Mouse (Mus musculus): ENCODE results near the gene Plgrkt. TPM values are rescaled to one million over a fixed set of nuclear protein-coding genes. Genes with fewer than 3 reads are reported as not detected.

The Plgrkt gene
- total RNA-seq, 2 experiments from 2014 or later, result 27.9 to 29.5 TPM

DNA sequence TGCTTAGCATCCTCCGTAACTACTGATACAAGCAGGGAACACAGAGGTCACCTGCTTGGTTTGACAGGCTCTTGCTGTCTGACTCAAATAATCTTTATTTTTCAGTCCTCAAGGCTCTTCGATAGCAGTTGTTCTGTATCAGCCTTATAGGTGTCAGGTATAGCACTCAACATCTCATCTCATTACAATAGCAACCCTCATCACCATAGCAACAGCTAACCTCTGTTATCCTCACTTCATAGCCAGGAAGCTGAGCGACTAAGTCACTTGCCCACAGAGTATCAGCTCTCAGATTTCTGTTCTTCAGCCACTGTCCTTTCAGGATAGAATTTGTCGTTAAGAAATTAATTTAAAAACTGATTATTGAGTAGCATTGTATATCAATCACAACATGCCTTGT is 18.6 kb upstream of the Plgrkt start:
- DNase-seq (ENCODE audit: low spot score in 2 of 2), result no peak
- intact Hi-C loops (cut with DNase I), result no loop called here

DNA sequence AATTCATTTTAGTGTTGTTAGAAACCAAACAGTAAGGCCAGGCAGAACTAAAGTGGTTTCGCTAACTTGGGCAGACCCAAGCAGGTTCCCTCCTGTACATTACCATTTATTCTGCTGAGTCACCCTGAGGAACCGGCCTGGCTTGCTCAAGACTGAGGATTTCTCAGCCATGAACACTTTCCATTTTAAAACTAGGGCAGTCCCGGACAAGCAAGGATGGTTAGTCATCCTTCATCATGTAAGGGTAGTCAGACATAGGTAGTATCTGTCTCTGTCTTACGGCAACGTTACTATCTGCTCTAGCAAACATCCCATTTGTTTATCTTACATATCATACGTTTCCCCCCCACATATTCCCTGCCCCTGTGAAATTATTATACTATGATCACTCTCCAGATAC is 17.8 kb upstream of the Plgrkt start:
- no peak for DNase-seq (ENCODE audit: low spot score in 2 of 2)
- intact Hi-C loops (cut with DNase I), result no loop called here

DNA sequence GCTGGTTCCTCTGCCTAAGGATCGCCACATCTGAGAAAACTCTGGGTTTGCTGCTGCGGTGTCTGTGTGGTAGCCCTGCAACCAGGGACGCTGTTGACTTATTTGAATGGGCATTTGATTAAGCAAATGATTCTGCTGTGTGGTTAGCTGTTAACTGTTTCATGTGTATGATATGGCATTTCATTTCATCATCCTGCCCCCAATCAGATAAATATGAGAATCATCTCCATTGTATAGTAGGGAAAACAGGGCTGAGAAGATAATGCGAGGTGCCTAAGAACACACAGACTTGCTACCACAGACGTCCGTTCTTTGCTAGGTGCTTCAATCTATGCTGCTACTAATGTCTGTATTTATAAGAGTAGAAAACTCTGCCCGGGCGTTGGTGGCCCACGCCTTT is 17.2 kb upstream of the Plgrkt start:
- DNase-seq (ENCODE audit: low spot score in 2 of 2), result no peak
- intact Hi-C loops (cut with DNase I), result no loop called here

DNA sequence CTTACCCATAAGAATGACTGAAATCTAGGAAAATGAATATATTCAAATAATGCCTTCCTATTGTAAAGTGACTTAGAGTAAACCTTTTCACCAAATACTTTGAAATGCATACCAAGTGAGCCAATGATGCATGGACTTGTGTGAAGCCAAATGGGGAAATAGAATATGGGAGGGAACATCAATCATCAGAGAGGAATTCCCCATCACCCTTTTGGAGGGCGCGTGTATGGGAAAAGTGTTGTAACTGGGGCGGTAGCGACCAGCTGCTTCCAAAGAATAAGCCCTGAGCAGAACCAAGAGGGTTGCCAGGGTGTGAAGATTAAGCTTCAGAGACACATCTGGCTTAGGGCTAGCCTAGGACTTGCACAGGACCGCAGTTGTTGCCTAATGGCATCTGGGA is 16.2 kb upstream of the Plgrkt start:
- DNase-seq (ENCODE audit: low spot score in 2 of 2), result no peak
- intact Hi-C loops (cut with DNase I), result no loop called here

DNA sequence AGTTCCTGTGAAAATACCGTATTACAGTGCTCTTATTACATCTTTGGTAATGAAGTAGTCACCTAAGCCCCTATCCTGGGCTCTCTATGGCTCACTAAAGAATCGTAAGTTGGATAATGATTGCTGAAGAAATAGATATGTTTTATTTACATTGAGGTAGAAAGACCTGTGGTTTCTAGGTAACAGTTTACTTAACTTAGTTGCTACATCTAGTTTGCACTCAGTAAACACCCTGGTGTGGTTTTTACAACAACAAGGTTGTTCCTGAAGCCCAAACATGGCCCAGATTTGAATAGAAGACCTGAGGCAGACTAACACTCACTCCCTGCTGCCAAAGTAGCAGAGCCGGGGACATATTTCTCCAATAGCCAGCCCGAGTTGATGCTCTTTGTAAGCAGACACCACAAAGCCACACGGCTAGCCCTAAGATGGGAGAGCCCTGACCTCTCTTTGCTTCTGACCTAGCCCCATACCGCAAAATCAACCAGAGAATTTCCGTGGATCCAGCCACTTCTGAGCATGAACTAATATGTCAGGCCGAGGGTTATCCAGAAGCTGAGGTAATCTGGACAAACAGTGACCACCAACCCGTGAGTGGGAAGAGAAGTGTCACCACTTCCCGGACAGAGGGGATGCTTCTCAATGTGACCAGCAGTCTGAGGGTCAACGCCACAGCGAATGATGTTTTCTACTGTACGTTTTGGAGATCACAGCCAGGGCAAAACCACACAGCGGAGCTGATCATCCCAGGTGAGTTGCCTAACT is 12.8 kb upstream of the Plgrkt start:
- DNase-seq (ENCODE audit: low spot score in 2 of 2), result no peak
- intact Hi-C loops (cut with DNase I), result no loop called here

DNA sequence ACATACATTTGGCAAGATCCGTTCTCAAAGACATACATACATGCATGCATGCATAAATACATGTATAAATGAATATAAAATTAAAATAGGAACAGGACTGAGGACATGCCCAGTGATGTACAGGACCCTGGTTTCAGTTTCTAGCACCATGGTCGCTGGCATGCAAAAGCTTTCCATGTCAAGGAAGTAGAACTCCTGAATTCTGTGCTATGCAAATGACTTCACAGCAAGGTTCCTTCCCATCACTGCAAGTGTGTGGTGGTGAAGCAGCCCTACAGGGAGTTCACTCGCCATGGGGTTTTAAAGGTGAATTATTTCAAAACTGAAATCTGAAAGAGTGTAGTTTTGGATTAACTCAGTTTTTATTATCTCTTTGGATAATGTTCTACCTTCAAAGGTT is 9.2 kb upstream of the Plgrkt start:
- DNase-seq (ENCODE audit: low spot score in 2 of 2), result no peak
- intact Hi-C loops (cut with DNase I), result no loop called here

DNA sequence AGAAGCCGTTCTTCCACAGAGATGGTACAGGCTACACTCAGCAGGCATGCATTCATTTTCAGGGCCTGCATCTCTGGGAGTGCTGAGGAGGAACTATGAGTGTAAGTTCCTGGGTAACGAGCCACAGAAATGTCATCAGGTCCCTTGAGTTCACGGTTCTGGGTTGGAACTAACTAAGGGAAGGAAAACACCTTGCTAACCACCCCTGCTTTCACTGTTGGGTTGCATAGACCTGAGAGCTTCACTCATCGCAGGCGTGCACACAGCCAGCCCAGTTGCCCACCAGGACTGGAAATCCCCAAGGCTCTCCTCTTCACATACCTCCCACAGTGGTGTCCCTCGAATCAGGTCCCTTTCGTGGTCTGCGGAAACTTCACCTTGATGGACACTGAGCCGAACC is 7.8 kb upstream of the Plgrkt start:
- intact Hi-C loops (cut with DNase I), result no loop called here
- DNase-seq (ENCODE audit: low spot score in 2 of 2), result no peak

DNA sequence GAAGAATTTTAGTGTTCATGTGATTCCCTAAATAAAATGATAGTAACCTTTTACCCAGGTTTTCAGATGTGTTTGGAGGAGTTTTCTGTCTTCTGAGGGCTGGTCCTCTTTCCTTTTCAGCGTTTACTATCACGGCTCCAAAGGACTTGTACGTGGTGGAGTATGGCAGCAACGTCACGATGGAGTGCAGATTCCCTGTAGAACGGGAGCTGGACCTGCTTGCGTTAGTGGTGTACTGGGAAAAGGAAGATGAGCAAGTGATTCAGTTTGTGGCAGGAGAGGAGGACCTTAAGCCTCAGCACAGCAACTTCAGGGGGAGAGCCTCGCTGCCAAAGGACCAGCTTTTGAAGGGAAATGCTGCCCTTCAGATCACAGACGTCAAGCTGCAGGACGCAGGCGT is 6.2 kb upstream of the Plgrkt start:
- DNase-seq (ENCODE audit: low spot score in 2 of 2), result no peak
- intact Hi-C loops (cut with DNase I), result loop anchor here (2.0 kb wide), 1 partner anchor 127 kb away; no protein-coding TSS in a partner anchor

DNA sequence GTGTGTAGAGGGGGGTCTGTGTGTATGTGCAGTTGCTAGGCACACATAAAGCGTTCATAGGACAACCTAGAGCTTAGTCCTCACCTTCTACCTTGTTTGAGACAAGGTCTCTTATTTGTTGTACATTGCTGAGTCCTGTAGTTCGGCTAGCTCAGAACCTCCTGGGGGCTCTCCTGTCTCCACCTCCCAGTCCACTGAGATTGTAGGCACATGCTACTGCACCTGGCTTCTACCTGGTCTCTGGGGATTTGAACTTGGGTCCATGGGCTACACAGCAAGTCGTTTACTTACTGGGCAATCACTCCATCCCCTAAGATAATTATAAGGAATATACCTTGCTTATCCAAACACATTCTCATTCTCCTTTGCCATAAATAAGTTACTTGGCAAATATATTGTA is 5.4 kb upstream of the Plgrkt start:
- intact Hi-C loops (cut with DNase I), result loop anchor here (2.0 kb wide), 1 partner anchor 128 kb away; no protein-coding TSS in a partner anchor
- no peak for DNase-seq (ENCODE audit: low spot score in 2 of 2)

DNA sequence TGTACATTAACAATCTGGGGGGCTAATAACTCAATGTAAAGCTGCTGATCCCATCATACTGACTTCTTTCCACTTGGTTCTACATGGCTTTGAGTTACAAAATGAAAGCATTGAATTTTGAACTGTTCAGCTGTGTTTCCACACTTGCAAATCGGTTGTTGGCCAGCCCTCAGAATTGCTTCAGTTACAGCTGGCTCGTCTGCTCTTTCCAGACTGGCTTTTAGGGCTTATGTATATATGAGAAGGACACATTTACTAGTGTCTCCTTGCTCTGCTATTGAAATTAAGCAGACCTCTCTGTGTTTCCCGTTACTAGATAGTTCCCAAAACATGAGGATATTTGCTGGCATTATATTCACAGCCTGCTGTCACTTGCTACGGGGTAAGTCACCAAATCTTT is 4.9 kb upstream of the Plgrkt start:
- peak; percentile 51 for DNase-seq (ENCODE audit: low spot score in 2 of 2)
- intact Hi-C loops (cut with DNase I), result loop anchor here (2.0 kb wide), 1 partner anchor 129 kb away; no protein-coding TSS in a partner anchor

DNA sequence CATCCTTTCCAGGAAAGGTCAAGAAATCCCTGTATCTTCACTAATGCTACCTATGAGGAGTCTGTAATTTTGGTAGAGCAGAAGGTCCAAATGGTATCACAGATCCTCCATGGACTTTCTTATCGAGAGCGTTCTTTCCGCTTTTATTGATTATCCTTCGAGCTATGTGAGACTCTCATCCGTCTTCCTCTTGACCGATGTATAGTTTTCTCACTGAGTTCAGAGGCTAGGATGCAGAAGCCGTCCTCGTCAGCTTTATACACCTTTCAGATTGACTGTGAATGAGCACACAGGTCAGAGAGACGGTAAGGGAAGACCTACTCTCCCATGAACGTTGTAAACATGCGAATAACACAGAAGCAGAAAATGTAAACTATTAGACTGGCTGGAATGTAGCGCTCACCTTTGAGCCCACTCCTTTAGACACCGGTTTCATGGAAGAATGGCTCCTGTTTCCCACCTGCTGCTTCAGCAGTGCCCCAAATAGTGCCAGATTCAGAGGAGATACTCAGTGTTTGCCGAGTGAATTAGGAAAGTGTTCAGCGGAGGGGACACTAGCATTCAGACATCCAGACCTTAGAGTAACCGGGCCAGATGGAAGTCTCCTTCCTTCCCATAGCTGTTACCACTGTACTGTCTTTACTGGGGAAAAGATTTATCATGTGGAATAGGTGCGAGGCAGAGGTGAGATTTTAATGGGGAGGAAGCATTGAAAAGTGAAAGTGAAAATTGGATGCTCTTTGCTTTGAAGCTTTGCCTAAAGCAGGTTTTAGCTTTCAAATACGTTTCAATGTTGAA is 4.3 kb upstream of the Plgrkt start:
- intact Hi-C loops (cut with DNase I), result loop anchor here (2.0 kb wide), 1 partner anchor 129 kb away; no protein-coding TSS in a partner anchor

DNA sequence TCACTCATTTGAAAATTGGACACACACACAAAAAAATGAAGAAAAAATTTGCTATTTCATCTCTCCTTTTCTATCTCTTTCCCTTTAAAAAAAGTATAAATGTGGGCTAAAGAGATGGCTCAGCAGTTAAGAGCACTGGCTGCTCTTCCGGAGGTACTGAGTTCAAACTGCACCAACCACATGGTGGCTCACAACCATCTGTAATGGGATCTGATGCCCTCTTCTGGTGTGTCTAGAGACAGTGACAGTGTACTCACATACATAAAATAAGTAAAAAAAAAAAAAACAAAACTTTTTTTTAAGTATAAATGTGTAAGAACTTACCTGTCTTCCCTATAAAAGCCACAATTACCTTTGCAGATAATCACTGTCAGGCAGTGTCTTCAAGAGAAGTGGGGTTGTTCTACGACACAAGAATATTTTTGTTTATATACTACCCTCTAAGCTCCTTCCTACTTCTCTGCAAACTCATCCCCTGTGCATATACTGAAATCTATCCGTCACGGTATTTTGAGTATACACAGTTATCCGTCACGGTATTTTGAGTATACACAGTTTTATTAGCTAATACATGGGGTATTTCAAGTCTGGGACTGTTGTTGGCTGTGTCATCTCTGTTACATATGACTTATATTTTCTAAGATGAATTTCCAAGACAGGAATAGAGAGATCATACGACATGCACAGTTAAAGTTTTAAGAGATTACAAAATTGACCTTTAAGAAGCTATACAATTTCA is 3.5 kb upstream of the Plgrkt start:
- intact Hi-C loops (cut with DNase I), result no loop called here
- DNase-seq (ENCODE audit: low spot score in 2 of 2), result no peak

More for the DNA sequence above, 4.3 kb upstream of the Plgrkt start:
- no peak for DNase-seq (ENCODE audit: low spot score in 2 of 2)

DNA sequence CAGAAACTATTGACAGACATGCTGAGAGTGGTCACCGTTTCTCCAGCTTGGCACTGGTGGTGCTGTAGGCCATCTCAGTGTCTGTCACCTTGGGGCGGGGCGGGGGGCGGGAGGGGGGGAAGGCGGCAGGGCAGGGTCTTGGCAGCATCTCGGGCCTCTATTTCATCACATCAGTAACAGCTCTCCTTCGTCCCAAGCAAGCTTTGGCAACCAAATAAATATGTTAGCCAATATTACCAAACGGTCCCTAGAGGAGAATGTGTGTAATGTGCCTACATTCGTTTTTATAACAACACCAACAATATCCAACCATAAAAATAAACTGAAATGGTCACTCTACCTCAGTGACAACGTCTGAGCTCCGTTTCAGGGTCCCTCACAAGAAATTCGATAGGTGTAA is 2.9 kb upstream of the Plgrkt start:
- DNase-seq (ENCODE audit: low spot score in 2 of 2), result no peak
- intact Hi-C loops (cut with DNase I), result no loop called here

DNA sequence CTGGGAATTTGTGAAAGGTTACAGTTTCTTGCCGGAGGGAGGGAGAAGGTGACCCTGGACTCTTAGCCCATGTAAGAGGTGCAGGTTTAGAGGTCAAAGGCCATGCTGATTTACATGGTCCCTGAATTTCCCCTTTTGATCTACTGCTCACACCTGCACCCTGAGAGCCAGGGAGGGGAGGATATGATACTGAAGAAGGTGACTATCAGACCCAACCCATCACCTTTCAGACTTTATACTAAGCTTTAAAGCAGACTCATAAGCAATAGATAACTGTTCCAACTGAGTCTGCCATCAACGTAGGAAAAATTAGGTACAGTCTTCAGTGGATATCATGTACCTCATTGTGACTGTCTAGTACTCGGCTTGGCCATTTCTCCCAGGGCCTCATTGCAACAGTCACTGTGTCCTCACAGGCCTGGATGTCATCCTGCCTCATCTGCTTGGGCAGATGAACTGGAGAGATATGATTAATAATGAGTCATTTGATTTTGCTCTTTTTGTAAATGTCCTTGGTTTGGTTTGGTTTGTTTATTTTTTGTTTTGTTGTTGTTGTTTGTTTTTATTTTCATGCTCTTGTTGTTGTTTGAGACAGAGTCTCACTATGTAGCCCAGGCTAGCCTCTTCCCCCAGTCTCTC is 1.6 kb upstream of the Plgrkt start:
- DNase-seq (ENCODE audit: low spot score in 2 of 2), result no peak
- intact Hi-C loops (cut with DNase I), result no loop called here

DNA sequence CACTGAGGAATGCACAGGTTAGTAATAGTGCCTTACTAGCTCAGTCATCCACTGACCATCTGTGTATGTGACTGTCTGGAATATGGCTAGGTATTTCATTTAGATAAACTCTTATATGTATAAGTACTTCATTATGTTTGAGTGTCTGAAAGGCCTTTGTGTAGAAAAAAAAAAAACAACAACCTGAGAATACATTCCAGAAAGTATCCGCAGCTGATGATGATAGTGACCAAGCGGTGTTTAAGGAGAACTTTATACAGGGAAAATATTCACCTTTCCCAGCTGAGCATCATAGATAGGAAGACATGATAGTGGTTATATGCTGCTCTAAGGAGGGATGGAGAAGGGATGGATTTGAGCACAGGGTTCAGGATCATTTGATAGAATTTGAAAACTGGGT is 851 bp upstream of the Plgrkt start:
- DNase-seq (ENCODE audit: low spot score in 2 of 2), result no peak
- intact Hi-C loops (cut with DNase I), result no loop called here

DNA sequence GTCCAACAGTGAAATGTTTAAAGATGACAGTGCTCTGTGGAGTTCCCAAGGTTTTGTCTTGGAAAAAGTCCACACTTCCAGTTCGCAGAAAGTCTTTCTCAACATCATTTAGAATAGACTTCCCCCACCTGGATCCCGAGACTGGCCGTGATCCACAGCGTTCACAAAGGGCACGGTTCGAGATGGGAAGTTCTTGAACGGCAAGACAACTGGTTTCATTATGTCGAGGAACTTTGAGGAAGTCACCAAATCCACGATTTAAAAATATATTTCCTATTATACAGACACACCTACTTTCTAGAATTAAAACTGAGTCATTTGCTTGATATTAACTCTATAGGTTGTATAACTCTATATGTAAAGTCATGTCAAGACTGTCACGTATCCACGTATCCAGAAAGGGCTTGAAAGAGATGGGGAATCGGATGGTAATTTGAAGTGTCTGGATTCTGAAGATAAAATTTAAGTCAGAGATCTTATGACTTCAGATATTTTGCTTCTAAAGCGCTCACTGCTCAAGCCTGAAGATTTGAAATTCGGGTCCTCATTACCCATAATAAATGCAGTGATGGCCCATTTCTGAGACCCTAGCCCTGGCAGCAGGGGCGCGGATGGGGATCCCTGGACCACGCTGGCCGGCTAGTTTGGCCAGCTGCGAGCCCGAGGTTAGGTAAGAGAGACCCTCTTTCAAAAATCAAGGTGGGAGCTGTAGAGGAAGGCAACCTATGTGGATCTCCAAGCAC is 793 bp downstream of the Plgrkt start:
- intact Hi-C loops (cut with DNase I), result no loop called here
- DNase-seq (ENCODE audit: low spot score in 2 of 2), result no peak

DNA sequence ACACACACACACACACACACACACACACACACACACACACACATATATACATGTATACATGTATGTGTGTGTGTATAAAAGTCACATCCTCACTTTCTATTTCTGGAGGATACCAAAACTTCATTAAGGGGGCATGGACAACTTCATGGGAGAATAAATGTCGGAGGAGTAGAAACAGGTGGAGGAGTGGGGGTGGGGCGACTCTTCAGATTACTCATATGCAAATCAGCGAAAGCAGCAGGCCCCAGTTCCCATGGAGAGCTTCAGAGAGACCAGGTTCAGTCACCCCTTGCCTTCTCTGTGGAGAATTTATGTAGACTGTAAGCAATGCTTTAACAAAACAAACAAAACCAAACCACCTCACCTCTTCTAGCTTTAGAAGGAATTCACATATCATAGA is 2.1 kb downstream of the Plgrkt start:
- DNase-seq (ENCODE audit: low spot score in 2 of 2), result peak in 1 of 2 experiments; percentile 36
- intact Hi-C loops (cut with DNase I), result no loop called here

DNA sequence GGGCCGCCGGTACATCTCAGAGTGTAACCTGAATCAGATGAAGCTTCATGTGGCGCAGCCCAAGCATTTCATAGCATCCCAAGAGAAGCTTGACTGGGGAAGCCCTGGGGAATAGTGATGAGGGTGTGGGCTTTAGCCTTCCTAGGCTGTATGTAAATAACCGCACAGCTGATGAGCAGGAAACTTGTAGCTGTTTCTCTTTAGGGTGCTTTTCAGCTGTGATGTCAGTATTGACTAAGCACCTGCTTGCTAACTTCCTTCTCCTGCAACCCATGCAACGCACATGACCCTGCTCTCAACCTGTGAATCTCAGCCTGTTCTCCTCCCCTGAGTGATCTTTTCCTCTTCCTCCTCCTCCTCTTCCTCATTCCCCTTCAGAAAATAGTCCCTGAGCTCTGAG is 3.1 kb downstream of the Plgrkt start:
- no peak for DNase-seq (ENCODE audit: low spot score in 2 of 2)
- intact Hi-C loops (cut with DNase I), result no loop called here

DNA sequence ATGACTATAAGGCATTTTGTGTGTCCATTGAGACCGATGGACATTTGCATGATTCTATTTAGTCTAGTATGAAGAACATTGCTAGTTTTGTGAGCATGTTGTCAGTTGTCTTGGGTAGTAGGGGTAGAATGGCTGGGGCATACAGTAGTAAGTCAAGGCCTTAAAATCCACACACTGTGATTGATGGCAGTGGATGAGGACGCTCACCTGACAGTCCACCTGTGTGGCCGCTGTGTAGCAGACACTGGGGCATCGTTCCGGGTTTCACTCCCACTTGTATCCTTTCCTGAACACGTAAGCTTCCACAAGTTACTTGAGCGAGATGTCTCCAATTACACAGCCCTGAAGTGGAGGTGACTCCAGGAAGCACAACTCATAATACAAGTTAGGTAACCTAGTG is 3.6 kb downstream of the Plgrkt start:
- intact Hi-C loops (cut with DNase I), result no loop called here
- no peak for DNase-seq (ENCODE audit: low spot score in 2 of 2)

Data from left cerebral cortex, postnatal 14 days (tissue).